Mouse (Mus musculus): Measurements from ENCODE around the gene Fcer2a. TPM values are rescaled to one million over a fixed set of nuclear protein-coding genes. Genes with fewer than 3 reads are reported as not detected.

Gene Fcer2a
- 15.8 TPM for total RNA-seq (2023)

GRCm38 (mm10) chr8:3694121-3694520, at the start of gene Fcer2a:
TSS of gene Fcer2a (minus strand) at chr8:3694175.

DNA sequence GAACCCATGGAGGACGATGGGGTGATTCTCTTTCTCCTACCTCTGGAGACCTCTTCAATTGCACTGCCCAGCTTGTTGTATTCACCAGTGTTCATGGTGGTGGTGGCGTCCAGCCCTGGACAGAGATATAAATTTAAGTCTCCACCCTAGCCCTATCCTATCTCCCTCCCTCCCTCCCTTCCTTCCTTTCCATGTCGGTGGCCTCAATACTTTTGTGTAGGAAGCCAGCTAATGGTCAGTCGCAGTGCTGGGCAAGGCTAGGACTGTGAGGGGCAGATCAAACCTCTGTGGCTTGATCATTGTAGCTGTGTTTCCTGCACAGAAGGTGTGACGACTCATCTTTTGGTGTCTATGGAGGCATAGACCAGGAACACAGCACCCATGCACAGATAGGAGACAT, 26.6 kb upstream of the Fcer2a start, which contains the start of gene Clec4g:
Clec4g (minus strand) TSS at position 101 of the 400 bp plus-strand sequence.

DNA sequence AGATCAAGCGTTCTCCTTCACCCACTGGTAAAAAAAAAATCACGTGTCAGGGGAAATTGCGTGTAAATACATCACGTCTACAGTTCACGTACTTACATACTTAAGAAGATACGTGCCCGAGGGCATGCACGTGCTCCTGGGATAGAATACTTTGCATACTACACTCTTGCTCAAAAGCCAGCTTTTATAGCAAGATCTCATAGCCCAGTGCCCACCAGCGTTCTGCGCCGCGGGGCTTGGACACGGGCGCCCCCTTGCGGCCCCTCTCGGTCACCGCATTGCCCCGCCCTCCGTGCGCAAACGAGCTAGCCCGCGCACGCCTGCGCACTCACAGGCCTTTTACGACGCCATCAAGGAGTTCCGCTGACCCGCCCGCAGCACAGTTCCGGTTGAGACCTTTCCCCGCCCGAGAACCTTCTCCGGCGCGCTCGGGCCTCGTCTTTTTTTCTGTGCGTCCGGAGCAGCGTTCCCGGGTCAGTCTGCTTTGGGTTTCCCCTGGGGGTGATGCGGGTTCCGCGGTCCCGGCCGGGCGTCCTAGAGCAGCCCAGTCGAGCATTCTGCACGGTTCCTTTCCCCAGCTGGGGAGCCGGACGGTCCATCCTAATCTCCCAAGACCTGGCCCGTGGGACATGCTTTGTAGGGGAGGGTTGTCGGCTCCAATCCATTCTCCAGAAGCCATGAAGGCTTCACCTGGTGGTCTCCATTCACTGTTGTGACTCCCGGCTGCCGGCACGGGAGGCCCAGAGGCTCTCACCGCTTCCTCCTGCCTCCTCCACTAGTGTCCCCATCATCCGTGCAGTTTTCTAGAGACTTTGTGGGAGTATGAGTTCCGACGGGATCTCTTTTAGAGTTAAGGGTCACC, 17.6 kb downstream of the Fcer2a start, which contains the start of gene Trappc5:
Trappc5 (plus strand) TSS at position 169 of the 862 bp plus-strand sequence.

GRCm38 (mm10) chr8:3671980-3672491, 21.9 kb downstream of the Fcer2a start, which contains the start of gene Fcor:
TSS of gene Fcor (minus strand) at chr8:3672362.

GRCm38 (mm10) chr8:3665507-3665906, 28.5 kb downstream of the Fcer2a start, which contains the start of gene Mcemp1:
TSS of gene Mcemp1 (plus strand) at chr8:3665754.

GRCm38 (mm10) chr8:3655526-3655925, 38.4 kb downstream of the Fcer2a start, which contains the start of gene Retn:
TSS of gene Retn (plus strand) at chr8:3655770.

Other genes starting within 250 kb of the Fcer2a start
- 0.65 TPM for gene Pex11g, start 226.5 kb downstream of the Fcer2a start, total RNA-seq (2023)
- 5.4 TPM for gene Tex45, start 223.3 kb downstream of the Fcer2a start, total RNA-seq (2023)
- 6.4 TPM for gene Zfp358, start 201.0 kb downstream of the Fcer2a start, total RNA-seq (2023)
- 81.8 TPM for gene Mcoln1, start 193.7 kb downstream of the Fcer2a start, total RNA-seq (2023)
- gene Pnpla6, start 178.8 kb downstream of the Fcer2a start, total RNA-seq (2023) = 52.8 TPM
- not detected for gene C330021F23Rik, start 126.2 kb downstream of the Fcer2a start, total RNA-seq (2023)
- not detected for gene Camsap3, start 106.9 kb downstream of the Fcer2a start, total RNA-seq (2023)
- 91.9 TPM for gene Xab2, start 72.9 kb downstream of the Fcer2a start, total RNA-seq (2023)
- gene Pet100, start 72.6 kb downstream of the Fcer2a start, total RNA-seq (2023) = 50.7 TPM
- not detected for gene Pcp2, start 68.6 kb downstream of the Fcer2a start, total RNA-seq (2023)
- 199 TPM for gene Stxbp2, start 63.2 kb downstream of the Fcer2a start, total RNA-seq (2023)
- gene Retn, start 38.4 kb downstream of the Fcer2a start, total RNA-seq (2023) = not detected
- 0.53 TPM for gene Mcemp1, start 28.4 kb downstream of the Fcer2a start, total RNA-seq (2023)
- not detected for gene Fcor, start 21.8 kb downstream of the Fcer2a start, total RNA-seq (2023)
- 13.7 TPM for gene Trappc5, start 17.9 kb downstream of the Fcer2a start, total RNA-seq (2023)
- gene Clec4g, start 26.5 kb upstream of the Fcer2a start, total RNA-seq (2023) = not detected
- gene Cd209a, start 54.8 kb upstream of the Fcer2a start, total RNA-seq (2023) = 0.68 TPM
- gene Cd209e, start 160.1 kb upstream of the Fcer2a start, total RNA-seq (2023) = not detected
- not detected for gene Cd209d, start 184.4 kb upstream of the Fcer2a start, total RNA-seq (2023)
- 0.30 TPM for gene Cd209b, start 232.7 kb upstream of the Fcer2a start, total RNA-seq (2023)

All from CD4-positive naive resting alpha-beta T cell, adult 57 days (primary cell).